Mouse (Mus musculus) gastrocnemius, adult 2 months (tissue): ENCODE data around the gene Trim47. TPM values are rescaled to one million over a fixed set of nuclear protein-coding genes. Genes with fewer than 3 reads are reported as not detected.
"Not testable (repeated sequence)": the region's sequence is repeated elsewhere in the genome, so short reads cannot be mapped to it uniquely, and the experiment has no call there.

Experiments
- DNase-seq: peaks from one replicate; pipeline ENCODE4 v3.0.0; 2022
- H3K27ac ChIP-seq: fragments of 200-600 bp; 2 replicates; pipeline ENCODE4 v1.8.1; 2022; ENCODE audit warnings: mild to moderate bottlenecking
- H3K4me3 ChIP-seq: fragments of 200-600 bp; 2 replicates; pipeline ENCODE4 v1.8.1; 2022; ENCODE audit warnings: mild to moderate bottlenecking, moderate library complexity
- CTCF ChIP-seq: fragments of 200-600 bp; IDR thresholded peaks from 2 replicates; pipeline ENCODE4 v1.8.1; 2022; ENCODE audit warnings: antibody characterized with exemption, mild to moderate bottlenecking, moderate library complexity
- intact Hi-C: fragments of 180-260 bp; cut with DNase I; formaldehyde crosslinking; loops from one replicate; pipeline ENCODE4 v1.15.1; 2025
- total RNA-seq, 2 experiments: library from RNA; stranded (reverse); gene quantifications; 2 replicates each; pipeline ENCODE4 v1.2.3; 2021

Trim47 gene
- total RNA-seq, 2 experiments from 2014 or later: 6.0 to 12.2 TPM

DNA sequence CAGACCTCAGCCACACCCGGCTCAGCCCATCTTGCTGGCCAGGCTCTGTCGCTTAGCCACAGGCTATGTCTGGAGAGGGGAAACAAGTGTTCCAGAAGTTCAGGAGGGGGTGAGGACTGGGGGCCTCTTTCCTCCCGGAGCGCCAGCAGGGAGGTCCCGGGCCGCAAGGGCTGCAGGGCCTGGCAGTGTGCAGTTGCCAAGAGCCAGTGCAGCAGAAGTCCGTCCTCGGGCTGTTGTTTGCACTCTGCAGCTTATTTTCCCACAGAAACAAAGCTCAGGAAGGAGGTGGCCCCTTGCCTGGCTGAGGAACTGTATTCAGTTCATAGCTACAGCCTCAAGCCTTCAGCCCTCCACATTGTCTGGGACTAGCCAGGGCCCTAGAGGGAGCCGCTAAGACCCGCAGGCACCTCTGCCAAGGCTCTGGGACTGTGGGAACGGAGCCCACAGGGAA is 25.1 kb downstream of the Trim47 start:
- intact Hi-C loops: no loop called here
- H3K4me3 ChIP-seq: peak overlapping the region; percentile 49
- peak overlapping the region; percentile 91 for H3K27ac ChIP-seq
- TF ChIP-seq CTCF: no peak
- DNase-seq: peak; percentile 81

GRCm38 (mm10) chr11:116100839-116101238 is 26.2 kb downstream of the Trim47 start:
- no peak overlapping the region for H3K4me3 ChIP-seq
- intact Hi-C loops: no loop called here
- H3K27ac ChIP-seq: peak overlapping the region; percentile 91
- no peak for DNase-seq
- no peak for TF ChIP-seq CTCF

DNA sequence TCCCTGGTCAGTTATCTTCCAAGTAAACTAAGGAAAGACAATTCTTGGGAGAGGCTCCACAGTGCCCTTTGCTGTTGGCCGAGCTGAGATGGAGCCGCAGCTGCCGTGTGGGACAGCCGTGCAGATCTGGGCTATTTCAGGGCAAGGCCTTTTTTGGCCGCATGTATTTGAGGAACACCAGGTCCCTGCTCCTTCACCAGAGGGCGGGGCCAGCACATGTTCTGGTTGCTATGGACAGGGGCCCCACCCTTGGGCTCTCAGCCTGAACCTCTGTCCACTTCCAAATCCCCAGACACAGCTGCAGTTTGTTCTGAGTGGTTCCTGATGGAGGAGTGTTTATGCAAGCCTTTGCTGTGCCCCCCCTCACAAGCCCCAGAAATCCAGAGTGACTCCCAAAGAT is 26.6 kb downstream of the Trim47 start:
- intact Hi-C loops: no loop called here
- DNase-seq: peak; percentile 90
- Histone ChIP-seq H3K4me3 (no peak overlapping the region; the same call in 1 of the 2 replicates), H3K27ac (peak overlapping the region; percentile 91)
- TF ChIP-seq CTCF: no peak

DNA sequence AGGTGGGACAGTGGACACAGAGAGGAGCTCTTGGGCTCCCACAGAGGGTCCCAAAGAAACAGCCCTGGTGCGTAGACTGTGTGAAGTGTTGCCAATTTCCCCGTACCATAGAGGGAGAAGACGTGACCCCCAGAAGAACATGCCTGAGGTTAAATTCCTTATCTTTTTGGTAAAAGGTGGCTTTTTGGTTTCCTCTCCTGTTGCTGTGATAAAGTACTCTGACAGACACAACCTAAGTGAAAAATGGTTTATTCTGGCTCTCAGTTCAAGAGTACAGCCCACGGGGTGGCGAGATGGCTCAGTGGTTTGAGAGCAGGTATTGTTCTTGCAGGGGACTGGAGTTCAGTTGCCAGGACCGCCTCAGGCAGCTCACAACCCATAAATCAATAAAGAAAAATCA is 27.5 kb downstream of the Trim47 start:
- intact Hi-C loops: no loop called here
- peak overlapping the region; percentile 91 for H3K27ac ChIP-seq
- H3K4me3 ChIP-seq: peak overlapping the region; percentile 37
- no peak for TF ChIP-seq CTCF
- DNase-seq: no peak

GRCm38 (mm10) chr11:116098711-116099460 is 28.1 kb downstream of the Trim47 start:
- peak overlapping the region; percentile 91 for H3K27ac ChIP-seq
- intact Hi-C loops: no loop called here
- DNase-seq: peak; percentile 52
- H3K4me3 ChIP-seq: peak overlapping the region; percentile 37
- TF ChIP-seq CTCF: no peak

DNA sequence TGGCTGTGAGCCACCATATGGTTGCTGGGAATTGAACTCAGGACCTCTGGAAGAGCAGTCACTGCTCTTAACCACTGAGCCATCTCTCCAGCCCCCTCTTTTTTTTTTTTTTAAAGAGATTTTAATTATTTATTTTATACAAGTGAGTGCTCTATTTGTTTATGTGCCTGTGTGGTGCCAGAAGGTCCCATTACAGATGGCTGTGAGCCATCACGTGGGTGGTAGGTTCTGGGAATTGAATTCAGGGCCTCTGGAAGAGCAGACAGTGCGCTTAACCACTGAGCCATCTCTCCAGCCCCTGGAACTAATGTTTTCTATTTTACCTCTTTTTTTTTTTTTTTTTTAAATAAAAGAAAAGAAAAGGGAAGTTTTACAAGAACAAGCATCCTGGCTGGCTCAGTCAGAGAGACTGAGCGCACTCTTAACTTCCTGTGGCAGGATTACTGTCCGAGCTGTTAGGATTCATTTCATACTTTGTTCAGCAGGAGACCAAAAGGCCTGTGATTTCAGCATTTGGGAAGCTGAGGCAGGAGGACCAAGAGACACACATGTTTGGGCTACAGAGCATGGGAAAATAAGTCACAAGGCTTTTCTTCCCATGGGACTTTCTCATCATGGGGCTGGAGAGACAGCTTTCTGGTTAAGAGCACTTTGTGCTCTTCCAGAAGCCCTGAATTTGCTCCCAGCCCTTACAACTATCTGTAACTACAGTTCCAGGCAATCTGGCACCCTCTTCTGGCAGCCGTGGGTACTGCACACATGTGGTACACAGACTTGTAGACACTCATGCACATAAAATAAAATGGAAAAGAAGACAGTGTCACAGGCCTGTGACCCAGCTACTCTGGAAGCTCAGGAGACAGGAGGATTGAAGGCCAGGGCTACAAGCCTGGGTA is 30.5 kb downstream of the Trim47 start:
- TF ChIP-seq CTCF: peak; percentile 58
- no peak overlapping the region for H3K4me3 ChIP-seq
- DNase-seq: no peak
- H3K27ac ChIP-seq: peak overlapping the region; percentile 35
- intact Hi-C loops: no loop called here

GRCm38 (mm10) chr11:116095573-116095972 is 31.4 kb downstream of the Trim47 start:
- intact Hi-C loops: no loop called here
- DNase-seq: peak; percentile 49
- Histone ChIP-seq H3K27ac (peak overlapping the region; percentile 33), H3K4me3 (no peak overlapping the region)
- TF ChIP-seq CTCF: no peak

DNA sequence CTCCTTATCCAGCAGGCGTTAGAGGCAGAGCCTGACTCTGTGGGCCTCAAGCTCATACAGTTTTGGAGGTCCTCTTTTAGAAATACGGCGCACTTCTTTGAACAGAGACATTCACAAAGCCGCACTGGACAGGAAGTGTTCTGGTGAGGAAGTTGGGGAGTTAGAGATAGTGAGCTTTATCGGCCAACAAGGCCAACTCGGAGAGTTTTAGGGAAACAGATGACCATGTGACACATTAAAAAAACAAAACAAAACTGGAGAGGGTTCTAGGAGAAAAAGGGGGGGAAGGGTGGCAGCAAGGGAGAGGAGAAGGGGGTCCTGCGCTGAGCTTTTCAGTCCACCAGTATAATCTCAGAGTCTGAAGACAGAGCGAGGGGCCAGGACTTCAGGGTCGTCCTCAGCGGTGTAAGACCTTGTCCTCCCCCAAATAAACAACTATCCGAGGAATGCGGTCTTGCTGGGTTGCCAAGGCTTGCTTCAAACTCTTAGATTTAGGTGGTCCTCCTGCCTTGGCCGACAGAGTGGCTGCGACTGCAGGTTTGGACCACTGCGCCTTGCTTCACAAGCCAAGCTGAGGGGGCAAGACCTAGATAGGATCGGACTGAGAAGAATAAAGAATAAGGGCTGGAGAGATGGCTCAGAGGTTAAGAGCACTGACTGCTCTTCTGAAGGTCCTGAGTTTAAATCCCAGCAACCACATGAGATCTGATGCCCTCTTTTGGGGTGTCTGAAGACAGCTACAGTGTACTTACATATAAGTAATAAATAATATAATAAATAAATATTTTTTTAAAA is 33.0 kb downstream of the Trim47 start:
- H3K4me3 ChIP-seq: no peak overlapping the region
- intact Hi-C loops: no loop called here
- no peak for TF ChIP-seq CTCF
- DNase-seq: no peak
- H3K27ac ChIP-seq: peak overlapping the region; percentile 78

DNA sequence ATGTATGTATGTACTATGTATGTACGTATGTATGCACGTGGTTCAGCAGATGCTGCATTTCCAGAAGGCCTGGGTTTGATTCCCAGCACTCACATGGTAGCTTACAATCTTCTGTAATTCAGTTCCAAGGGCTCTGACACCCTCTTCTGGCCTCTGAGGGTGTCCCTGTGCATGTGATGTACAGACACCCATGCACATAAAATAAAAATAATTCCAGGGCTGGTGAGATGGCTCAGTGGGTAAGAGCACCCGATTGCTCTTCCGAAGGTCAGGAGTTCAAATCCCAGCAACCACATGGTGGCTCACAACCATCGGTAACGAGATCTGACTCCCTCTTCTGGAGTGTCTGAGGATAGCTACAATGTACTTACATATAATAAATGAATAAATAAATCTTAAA is 34.1 kb downstream of the Trim47 start:
- H3K27ac ChIP-seq, intact Hi-C loops: not testable (repeated sequence)

GRCm38 (mm10) chr11:116091591-116091990 is 35.4 kb downstream of the Trim47 start:
- H3K27ac ChIP-seq: no peak overlapping the region
- intact Hi-C loops: no loop called here
- TF ChIP-seq CTCF: no peak
- no peak for DNase-seq
- H3K4me3 ChIP-seq: no peak overlapping the region

More for the DNA sequence above, 34.1 kb downstream of the Trim47 start:
- DNase-seq, H3K4me3 ChIP-seq: not testable (repeated sequence)

GRCm38 (mm10) chr11:116089545-116089944 is 37.5 kb downstream of the Trim47 start:
- intact Hi-C loops: loop anchor here (5.0 kb wide), 1 partner anchor 133 kb away; no protein-coding TSS in a partner anchor
- Histone ChIP-seq H3K4me3 (no peak overlapping the region), H3K27ac (0 out of 2 replicates have a peak overlapping the region, but pooled peaks have one; percentile 16)
- TF ChIP-seq CTCF: no peak
- DNase-seq: no peak

GRCm38 (mm10) chr11:116088741-116089394 is 38.1 kb downstream of the Trim47 start:
- Histone ChIP-seq H3K27ac (0 out of 2 replicates have a peak overlapping the region, but pooled peaks have one; percentile 24), H3K4me3 (no peak overlapping the region)
- intact Hi-C loops: loop anchor here (5.0 kb wide), 1 partner anchor 133 kb away; no protein-coding TSS in a partner anchor
- no peak for DNase-seq
- peak; percentile 42 for TF ChIP-seq CTCF
